Mouse (Mus musculus): ENCODE measurements around the gene Tmem263. TPM values are rescaled to one million over a fixed set of nuclear protein-coding genes. Genes with fewer than 3 reads are reported as not detected.

Tmem263 gene
- total RNA-seq, 1 experiment, result 20.5 TPM

- Histone ChIP-seq H3K4me1 (ENCODE audit: control insufficient read depth in 2 of 2, insufficient read depth in 2 of 2, low read length in 2 of 2, poor library complexity in 1 of 2) (peaks cover 3 to 4% of the 10 kb centered on the region in 2 experiments), H3K9me3 (ENCODE audit: control insufficient read depth, insufficient read depth, low read depth, low read length) (no peaks in the 10 kb centered on the region), H3K9ac (ENCODE audit: insufficient read depth, low read depth, low read length, poor library complexity, severe bottlenecking) (no peak overlapping the region), H3K27ac (ENCODE audit: insufficient read depth, low read depth, low read length, poor library complexity, severe bottlenecking) (no peak overlapping the region), H3K36me3 (ENCODE audit: control insufficient read depth, insufficient read depth, low read length, poor library complexity, severe bottlenecking) (no peaks in the 10 kb centered on the region), H3K4me3 (ENCODE audit: insufficient read depth in 1 of 2, low read depth in 1 of 2, low read length in 2 of 2, poor library complexity in 1 of 2, severe bottlenecking in 1 of 2) (no peak overlapping the region)
- DNase-seq (ENCODE audit: low read depth, low spot score), result no peak
- in situ Hi-C loops (cut with MboI; ENCODE audit: low sequenced_read_pairs in 2 of 2, unreplicated experiment in 2 of 2), result no loop called here
- TF ChIP-seq MAFK (IDR thresholded peaks at IDR 0.05; ENCODE audit: insufficient read depth, low read depth, low read length) (no peak), ZC3H11A (IDR thresholded peaks at IDR 0.05; ENCODE audit: borderline replicate concordance, low read depth, low read length) (no peak), CHD2 (IDR thresholded peaks at IDR 0.05; ENCODE audit: low read depth, low read length) (no peak), HCFC1 (IDR thresholded peaks at IDR 0.05; ENCODE audit: borderline replicate concordance, insufficient read depth, low read length) (no peak), ZNF384 (IDR thresholded peaks at IDR 0.05; ENCODE audit: low read depth, low read length) (no peak)
Observed at GRCm38 (mm10) chr10:85164791-85165190, 62.4 kb downstream of the Tmem263 start.

DNA sequence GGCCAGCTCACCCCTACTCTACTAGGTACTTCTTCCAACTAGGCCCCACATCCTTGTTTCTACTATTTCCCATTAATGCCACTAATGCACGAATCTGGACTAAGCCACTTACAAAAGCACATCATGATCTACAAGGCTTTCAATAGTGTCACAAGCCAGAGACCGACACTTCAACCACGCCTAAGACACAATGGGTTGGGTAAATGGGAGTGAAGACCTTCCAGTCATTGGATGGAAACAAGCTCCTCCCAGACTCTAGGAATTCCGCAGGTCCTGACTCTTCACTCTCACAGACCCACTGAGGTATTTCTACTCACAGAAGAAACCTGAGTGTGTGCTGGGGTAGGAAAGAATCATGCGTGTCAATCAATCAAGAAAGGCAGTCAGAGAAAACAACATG, 62.9 kb downstream of the Tmem263 start:
- Histone ChIP-seq H3K9me3 (ENCODE audit: control insufficient read depth, insufficient read depth, low read depth, low read length) (no peaks in the 10 kb centered on the region), H3K36me3 (ENCODE audit: control insufficient read depth, insufficient read depth, low read length, poor library complexity, severe bottlenecking) (no peaks in the 10 kb centered on the region), H3K4me1 (ENCODE audit: control insufficient read depth in 2 of 2, insufficient read depth in 2 of 2, low read length in 2 of 2, poor library complexity in 1 of 2) (peaks cover 3 to 4% of the 10 kb centered on the region in 2 experiments), H3K9ac (ENCODE audit: insufficient read depth, low read depth, low read length, poor library complexity, severe bottlenecking) (no peak overlapping the region), H3K4me3 (ENCODE audit: insufficient read depth in 1 of 2, low read depth in 1 of 2, low read length in 2 of 2, poor library complexity in 1 of 2, severe bottlenecking in 1 of 2) (no peak overlapping the region), H3K27ac (ENCODE audit: insufficient read depth, low read depth, low read length, poor library complexity, severe bottlenecking) (no peak overlapping the region)
- in situ Hi-C loops (cut with MboI; ENCODE audit: low sequenced_read_pairs in 2 of 2, unreplicated experiment in 2 of 2), result no loop called here
- no peak for TF ChIP-seq HCFC1 (IDR thresholded peaks at IDR 0.05; ENCODE audit: borderline replicate concordance, insufficient read depth, low read length)
- no peak for TF ChIP-seq ZNF384 (IDR thresholded peaks at IDR 0.05; ENCODE audit: low read depth, low read length)
- no peak for TF ChIP-seq CHD2 (IDR thresholded peaks at IDR 0.05; ENCODE audit: low read depth, low read length)
- TF ChIP-seq ZC3H11A (IDR thresholded peaks at IDR 0.05; ENCODE audit: borderline replicate concordance, low read depth, low read length), result no peak
- peak; percentile 40 for DNase-seq (ENCODE audit: low read depth, low spot score)

Other genes with a start within 250 kb of the Tmem263 start
- 17.2 TPM in 2 replicates for gene Ric8b, start 185.0 kb upstream of the Tmem263 start, total RNA-seq (2012; rRNA removed)
- 1.2 and 2.0 TPM in 2 replicates for gene Fhl4, start 132 bp upstream of the Tmem263 start, total RNA-seq (2012; rRNA removed)
- 6.9 and 10.8 TPM in 2 replicates for gene Mterf2, start 25.4 kb downstream of the Tmem263 start, total RNA-seq (2012; rRNA removed)
- gene Cry1, start 82.4 kb downstream of the Tmem263 start, total RNA-seq (2012; rRNA removed), result 21.2 and 23.4 TPM in 2 replicates